Mouse (Mus musculus): ENCODE data around the gene Samd1. TPM values are rescaled to one million over a fixed set of nuclear protein-coding genes. Genes with fewer than 3 reads are reported as not detected.
"Not testable (repeated sequence)": the region's sequence is repeated elsewhere in the genome, so short reads cannot be mapped to it uniquely, and the experiment has no call there.

Samd1 gene
- total RNA-seq (2021) = 10 to 100 TPM; 42.1 to 43.1 TPM

DNA sequence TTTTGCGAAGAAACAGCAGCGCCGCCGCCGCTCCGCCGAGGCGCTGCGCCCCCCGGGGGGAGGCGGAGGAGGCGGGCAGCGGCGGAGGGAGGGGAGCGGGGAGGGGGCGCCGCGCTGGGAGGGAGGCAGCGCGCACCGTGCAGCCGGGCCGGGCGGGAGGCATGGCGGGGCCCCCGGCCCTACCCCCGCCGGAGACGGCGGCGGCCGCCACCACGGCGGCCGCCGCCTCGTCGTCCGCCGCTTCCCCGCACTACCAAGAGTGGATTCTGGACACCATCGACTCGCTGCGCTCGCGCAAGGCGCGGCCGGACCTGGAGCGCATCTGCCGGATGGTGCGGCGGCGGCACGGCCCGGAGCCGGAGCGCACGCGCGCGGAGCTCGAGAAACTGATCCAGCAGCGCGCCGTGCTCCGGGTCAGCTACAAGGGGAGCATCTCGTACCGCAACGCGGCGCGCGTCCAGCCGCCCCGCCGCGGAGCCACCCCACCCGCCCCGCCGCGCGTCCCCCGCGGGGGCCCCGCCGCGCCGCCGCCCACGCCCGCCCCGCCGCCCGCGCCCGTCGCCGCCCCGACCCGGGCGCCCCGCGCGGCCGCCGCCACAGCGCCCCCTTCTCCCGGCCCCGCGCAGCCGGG lies at the start of gene Samd1:
Gene Samd1 (plus strand): TSS at position 162 of the 631 bp plus-strand sequence.
- peak; percentile 43 to 54 for DNase-seq

DNA sequence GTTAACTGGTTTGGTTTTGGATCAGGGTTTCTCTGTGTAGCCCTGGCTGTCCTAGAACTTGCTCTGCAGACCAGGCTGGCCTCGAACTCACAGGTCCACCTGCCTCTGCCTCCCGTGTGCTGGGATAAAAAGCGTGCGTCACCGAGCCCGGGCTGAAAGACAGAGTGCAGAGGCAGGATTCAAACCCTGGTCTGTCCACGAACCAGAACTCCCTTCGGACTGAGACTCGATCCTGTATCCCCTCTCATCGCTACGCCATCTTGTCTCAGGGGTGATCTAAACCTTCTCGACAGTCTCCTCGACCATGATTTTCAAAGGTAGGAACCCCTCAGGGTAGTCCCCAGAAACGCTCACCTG lies 42.7 kb upstream of the Samd1 start:
- no peak for DNase-seq

DNA sequence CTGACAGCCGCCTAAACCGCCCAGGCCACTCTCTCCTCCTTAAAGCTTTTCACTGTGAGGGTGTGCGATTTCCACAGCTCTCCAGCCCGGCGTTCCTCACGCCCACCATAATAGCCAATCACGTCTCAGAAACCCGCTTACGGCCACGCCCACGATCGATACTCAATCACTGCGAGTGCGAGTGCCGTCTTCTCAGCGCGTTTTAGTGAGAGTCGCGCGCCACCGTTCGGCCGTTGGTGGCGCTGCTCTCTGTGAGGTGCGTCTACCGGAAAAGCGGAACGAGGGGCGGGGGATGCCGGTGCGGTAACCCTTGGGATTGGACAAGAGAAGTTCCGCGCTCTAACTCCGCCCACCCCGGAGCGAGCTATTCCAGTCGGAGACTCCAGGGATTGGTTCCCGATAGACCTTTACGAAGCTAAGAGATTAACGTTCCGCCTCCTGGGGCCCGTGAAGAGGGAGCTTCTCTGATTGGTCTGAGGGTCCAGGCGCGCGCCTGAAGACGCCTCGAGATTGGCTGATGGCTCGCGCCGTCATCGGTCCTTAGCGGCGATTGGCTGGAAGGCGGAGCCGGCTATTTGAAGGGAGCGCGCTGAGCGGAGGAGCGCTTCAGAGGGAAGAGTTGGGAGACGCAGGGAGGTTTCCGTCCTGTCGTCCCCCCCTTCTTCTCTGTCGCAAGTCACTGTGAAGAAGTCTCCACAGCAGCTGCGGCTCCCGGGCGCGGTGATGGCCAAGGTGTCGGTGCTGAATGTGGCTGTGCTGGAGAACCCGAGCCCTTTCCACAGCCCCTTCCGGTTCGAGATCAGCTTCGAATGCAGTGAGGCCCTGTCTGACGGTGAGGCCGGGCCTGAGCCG lies 42.1 kb upstream of the Samd1 start, which contains the start of the genes Gm10644 and Asf1b:
Gene Gm10644 (minus strand): TSS at position 100 of the 852 bp plus-strand sequence.
Gene Asf1b (plus strand): TSS at position 402 of the 852 bp plus-strand sequence.
- DNase-seq = peak; percentile 96 to 98

DNA sequence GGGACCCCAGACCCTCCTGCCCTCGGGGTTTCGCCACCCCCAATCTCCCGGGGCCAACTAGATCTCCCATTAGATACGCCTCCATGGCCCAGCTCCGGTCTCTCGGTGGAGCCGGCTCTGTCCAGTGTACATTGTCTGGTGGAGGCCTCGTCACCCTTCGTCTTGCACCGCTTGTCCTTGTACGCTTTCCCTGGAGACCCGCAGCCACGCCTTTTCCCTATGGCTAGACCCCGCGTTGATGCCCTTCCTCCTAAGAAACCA lies 41.6 kb upstream of the Samd1 start:
- no peak for DNase-seq

DNA sequence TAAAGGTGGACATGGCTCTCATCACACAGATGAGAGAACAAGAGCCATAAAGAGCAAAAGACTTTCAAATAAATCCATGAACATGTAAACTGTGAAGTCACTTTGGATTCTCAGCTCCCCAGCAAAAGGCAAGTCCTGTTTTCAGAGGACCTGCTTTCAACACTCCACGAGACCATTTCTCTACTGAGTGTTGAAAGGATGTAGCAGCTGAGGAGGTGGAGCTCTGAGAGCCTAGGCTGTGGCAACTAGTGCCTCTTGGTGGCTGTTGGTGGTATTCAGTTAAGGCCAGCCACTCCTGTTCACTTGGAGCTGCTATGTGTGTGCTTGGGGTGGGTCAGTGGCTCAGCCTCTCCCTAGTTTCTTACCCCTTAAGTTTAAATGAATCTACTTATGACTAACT lies 40.7 kb upstream of the Samd1 start:
- no peak for DNase-seq

DNA sequence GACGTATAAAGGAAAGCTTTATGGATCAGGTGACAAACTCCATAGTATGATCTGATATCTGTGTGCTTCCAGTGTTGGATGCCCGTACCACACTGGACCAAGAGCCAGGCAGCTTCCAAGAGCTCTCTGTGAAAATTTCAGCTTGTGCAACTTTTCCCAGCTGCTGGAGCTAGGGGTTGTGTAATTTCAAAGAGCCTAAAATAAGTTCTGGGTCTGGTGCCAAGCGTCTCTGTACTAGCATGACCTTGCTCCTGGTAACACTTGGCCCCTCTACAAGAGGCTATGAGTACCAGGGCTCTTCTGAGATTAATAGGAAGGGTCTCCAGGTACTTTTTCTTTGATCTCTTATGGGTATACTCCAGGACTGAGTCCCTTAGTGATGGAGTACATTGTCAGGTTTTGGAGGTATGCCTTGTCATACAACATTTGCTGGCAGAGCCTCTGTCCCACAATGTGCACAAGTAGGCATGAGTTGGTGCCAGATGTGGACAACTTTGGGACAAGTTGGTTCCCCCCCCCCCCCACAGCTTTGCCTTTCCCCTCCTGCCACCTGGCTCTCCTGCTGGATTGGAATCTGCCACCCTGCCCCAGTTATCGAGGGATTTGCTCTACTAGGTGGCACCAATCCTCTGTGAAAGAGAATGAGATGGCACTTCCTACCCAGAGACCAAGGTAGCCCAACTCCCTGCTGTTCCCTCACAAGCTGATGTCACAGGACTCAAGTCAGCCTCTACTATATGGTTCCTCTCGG lies 33.3 kb upstream of the Samd1 start:
- DNase-seq = no peak

DNA sequence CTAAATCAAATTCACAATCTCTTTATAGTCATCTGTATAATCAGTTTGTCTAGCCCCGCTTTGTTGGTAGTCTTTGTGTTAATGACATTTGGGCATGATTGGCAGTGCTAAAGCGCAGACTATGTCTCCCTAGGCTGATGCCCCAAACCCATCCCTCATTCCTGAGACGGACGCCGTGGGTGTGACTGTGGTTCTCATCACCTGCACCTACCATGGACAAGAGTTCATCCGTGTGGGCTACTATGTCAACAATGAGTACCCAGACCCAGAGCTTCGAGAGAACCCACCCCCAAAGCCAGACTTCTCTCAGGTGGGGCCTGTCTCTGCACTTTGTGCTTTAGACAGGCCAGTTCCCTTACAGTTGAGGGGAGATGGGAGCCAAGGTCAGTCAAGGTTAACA lies 29.8 kb upstream of the Samd1 start:
- no peak for DNase-seq

DNA sequence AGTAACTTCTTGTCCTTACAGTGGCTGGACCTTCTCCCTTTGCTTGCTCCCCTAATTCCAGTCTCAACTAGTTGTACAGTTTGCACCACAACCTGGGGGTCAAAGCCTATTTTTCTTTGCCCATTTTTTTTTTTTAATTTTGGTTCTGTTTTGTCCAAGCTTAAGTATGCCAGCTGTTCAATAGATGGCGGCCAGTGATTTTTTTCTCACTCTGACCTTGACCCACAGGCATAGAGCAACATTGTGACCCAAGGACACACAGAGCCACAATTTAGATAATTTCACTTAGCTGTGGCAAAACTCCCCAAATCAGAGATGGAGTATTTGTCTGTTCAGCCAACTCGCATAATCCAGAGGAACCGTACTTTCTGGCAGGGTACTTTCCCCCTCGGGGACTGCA lies 26.4 kb upstream of the Samd1 start:
- DNase-seq = no peak

DNA sequence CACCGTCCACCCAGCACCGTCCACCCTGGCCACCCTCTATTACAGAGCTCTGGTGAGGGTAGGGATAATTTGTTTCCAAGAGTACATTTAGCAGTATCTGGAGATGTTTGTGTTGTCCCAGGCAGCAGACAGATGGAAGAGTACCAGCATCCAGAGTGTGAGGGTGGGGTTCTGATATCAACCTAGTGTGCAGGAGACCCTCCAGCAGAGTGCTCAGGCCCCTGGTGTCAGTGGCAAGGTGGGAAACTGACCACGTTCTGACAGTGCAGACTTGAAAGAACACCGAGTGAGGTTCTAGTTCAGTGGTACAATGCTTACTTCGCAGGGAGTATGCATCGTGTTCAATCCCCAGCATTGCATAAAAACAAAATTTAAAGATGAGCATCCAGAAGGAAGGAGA lies 25.8 kb upstream of the Samd1 start:
- DNase-seq = no peak

DNA sequence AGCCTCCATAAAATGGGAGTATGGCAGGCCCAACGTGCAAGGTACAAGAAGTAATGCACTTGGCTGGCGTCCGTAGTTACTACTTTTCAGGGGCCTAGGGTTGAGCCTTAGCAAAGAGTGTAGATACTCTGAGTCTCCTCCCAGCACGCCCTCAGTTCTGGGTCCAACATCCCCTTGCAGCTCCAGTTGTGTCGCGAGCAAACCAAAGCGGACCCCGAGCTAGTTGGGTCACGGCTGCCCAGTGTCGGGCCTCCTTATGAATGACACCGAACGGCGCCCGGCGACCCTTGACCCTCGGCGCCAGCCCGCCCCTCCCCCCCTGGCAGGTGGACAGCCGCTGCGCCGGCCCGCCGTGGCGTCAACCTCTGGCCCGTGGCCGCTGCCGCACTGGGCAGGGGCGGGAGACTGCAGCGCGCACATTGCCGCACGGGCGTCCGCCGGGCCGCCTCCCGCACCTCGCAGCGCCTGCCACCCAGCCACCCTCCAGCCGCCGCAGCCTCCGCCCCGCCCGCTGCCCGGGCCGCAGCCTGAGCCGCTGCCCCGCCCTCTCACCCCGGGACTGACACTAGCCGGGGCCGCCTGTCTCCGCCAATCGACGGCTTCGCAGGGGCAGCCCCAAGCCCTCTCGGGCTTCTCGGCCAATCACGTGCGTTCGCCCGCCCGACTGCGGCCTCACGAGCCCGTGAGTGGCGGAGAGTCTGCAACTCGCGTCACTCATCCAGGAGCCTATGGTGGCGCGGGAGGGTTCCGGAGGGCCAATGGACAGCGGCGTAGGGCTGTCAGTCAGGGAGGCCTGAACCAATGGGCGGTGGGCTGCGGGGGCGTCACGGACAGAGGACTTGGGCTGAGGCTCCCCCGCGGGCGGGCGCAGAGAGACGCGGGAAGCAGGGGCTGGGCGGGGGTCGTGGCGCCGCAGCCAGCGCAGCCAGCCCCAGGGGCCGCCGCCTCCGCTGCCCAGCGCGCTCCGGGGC lies 25.0 kb upstream of the Samd1 start, which contains the start of gene Prkaca:
Gene Prkaca (plus strand): TSS at position 844 of the 971 bp plus-strand sequence.
- DNase-seq = peak; percentile 99

DNA sequence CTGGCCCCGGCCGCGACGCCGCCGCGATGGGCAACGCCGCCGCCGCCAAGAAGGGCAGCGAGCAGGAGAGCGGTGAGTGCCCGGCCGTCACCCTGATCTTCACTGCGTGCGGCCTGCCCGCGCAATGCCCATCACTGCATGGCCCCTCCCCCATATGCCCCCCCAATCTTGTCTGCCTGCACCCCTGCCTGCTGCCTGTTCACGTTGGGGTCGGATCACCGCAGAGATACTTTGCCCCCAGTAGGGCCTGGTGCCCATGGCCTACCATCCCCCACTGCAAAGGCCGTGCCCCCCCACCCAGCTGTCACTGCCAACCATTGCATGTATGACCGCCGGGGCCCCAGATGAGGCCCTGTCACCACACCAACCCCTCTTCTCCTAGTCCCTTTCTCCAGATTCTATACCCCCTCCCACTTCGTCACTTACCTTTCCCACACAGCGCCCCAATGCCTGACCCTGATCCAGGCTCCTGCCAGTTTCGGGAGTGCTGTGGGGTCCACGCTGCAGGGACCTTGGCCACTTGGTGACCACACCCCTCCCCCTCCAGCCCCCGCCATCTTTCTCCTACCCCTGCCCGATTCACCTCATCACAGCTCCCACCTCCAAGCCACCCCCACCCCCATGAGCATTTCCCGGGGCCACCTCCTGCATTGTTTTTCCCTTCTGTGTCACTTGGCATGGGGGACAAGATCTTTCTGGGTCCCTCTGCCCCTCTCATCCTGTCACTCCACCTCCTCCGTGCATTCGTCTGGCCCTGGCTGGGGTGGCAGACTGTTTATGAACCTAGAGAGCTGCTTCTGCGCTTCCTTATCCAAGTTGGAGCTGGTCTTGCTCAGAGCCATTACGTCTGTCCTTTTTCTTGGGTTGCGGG lies 24.1 kb upstream of the Samd1 start:
- DNase-seq = peak in 1 of 2 experiments; percentile 31

DNA sequence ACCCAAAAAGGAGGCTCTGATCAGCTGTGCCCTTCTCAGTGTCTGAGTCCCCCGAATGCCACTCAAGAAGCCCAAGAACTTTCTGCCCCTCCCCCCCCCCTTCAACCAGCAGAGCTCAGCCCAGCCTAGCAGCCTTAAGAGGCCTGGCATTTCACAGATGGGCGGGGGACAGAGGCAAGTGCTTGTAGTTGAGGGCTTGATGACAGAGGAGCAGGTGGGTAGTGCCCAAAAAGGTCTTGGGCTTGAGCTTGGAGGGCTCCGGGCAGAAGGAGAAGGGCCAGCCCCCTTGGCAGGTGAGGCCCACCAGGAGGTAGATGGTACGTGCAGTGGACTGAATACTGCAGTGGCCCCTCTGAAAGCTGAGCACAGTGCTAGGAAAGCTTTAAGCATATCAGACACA lies 23.0 kb upstream of the Samd1 start:
- DNase-seq = no peak

DNA sequence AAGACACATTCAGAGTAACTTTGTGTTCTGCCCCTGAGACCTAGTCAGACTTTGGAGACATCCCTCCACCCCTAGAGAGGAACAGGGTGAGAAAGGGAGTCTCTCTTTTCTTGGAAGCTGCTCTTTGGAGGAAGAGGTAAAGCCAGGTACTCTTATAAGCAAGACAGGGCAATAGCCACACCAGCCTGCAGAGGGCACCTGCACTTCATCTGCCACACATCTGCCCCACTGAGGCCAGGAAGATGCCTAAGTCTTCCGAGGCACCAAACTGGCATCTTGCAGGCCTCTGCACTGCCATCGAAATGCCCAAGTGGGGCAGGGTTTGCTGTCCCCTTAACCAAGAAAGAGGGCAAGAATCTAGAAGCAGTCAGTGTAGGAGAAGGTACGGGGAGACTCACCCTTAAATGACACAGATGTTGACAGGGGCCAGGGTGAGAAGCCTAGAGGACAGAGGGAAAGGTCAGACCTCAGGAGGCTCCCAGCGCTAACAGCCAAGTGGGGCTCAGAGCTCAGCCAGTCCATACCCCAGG lies 21.3 kb upstream of the Samd1 start:
- no peak for DNase-seq

DNA sequence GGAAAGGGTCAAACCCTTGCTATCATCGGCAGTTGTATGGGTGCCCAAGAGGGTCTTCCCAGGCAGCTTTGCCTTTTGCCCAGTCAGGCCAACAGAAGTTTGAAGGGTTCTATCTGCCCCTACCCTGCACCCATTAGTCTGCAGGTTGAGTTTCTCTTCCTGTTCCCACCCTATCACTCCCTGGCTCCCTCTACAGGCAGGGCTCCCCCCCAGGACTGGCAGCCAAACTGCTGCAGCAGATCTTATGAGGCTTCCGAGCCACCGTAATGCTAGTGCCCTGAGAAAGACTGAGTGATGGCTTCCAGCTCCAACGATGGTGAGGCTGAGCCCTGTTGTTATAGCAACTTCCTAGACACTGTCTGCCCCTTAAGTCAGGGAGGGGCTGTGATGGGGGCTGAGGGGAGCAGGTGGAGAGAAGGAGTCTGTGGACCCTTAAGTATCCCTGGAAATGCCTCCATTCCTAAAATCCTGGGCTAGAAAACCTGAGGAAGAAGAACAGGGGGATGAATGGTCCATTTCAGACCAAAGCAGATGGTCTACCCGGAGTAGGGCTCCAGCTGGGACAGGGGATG lies 20.6 kb upstream of the Samd1 start:
- no peak for DNase-seq

DNA sequence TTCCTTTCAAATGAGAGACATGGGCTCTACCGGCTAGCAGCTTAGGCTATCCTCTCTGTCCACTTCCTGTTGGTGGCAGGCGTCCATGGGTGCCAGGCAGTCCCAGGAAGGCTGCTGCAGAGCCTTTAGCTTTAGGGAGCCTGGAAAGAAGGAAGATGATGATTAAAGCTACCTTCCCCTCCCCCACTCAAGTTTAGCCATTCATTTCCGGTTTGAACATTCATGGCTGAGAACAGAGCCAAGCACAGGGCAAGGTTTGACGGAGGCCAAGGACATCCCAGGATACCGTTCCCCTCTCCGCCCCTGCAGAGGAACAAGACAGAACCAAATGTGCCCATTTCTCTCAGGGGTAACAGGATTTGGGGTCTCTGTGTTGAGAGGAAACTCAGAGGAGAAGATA lies 19.8 kb upstream of the Samd1 start:
- DNase-seq = no peak

DNA sequence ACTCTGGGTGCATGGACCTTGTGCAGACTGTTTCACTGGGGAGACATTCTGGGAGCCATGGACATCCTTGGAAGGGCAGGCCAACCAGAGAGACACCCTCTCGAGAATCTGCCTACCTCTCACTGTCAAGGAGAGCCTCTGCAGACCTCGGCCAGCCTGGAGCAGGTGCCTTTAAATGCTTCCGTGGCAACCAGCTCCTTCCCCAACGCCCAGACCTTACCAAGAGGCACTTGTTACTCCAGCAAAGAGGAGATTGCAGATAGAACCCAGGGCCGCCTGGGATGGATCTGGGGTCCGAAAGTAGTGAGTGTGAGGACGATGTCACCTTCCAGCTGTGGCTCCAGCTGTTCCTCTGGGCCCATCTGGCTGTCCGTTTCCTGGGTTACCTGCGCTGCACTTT lies 19.3 kb upstream of the Samd1 start:
- no peak for DNase-seq

DNA sequence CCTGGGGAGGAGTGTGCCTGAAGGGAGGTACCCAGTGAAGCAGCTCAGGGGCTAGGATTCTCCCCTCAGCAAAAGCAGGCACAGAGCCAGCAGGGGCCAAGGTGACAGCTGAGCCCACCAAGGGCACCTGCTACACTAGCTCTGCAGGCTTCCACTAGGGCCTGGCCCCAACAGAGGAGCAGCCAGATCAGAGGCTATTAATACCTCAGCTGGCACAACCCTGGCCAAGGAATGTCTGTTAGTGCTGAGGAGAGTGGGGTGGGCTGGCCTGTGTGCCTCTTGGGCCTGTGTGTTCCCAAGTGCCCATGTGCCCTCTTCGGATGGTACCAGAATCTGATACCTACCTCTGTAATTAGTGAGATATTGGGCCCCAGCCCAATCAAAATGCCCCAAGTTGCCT lies 17.2 kb upstream of the Samd1 start:
- DNase-seq = no peak

DNA sequence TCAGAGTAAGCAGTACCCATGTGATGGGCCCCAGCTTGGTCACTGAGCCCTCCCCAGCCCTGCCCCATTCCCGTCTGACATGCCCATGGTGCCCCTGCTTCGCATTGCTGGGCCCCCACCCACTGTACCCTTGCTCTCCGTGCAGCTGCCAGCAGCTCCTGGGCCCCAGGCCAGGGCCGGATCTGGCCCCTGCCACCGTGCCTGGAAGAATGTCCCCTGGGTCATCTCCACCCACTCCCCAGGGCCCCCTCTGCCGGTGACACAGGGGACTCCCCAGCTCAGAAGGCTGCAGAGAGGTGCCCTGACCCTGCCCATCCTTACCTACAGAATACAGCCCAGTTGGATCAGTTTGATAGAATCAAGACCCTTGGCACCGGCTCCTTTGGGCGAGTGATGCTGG lies 16.6 kb upstream of the Samd1 start:
- DNase-seq = no peak

DNA sequence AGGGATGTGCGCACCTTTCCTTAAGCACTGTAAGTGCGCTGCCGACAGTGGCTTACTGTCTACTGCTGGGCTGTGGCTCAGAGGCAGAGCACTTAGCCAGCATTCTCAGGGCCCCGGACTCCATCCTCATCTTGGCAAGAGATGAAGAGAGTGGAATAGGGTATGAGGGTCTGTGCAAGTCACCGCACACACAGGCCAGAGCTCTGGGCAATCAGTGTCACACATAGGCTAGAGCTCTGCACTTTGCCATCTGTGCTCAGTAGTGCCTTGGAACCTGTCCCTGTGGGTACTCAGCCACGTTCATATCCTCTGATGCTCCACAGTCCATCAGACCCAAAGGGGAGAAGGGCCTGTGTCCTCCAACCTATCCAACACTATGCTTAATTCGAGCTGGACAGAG lies 15.9 kb upstream of the Samd1 start:
- DNase-seq = no peak

DNA sequence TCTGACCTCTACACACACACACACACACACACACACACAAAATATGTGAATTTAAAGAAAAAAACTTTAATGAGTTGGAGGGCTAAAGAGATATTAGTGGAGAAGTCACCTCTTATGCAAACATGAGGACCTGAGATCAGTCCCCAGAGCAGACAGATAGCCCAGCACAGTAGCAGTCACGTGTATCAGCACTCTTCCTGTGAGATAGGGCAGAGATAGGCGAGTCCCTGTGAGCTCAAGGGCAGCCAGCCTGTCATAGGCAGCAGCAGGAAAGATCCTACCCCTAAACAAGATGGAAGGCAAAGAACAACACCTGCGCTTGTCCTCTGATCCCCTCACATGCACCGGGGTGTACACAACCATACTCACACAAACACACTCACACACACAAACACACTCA lies 15.0 kb upstream of the Samd1 start:
- no peak for DNase-seq

DNA sequence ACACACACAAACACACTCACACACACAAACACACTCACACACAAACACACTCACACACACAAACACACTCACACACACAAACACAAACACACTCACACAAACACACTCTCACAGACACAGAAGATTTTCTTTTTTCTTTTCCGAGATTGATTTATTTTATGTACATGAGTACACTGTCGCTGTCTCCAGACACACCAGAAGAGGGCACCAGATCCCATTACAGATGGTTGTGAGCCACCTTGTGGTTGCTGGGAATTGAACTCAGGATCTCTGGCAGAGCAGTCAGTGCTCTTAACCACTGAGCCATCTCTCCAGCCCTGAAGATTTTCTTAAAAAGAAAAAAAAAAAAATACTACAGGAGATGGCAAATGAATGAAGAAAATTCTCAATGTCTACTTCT lies 14.2 kb upstream of the Samd1 start:
- DNase-seq = not testable (repeated sequence)
